Comparison of ENCODE assay signal across 9 mouse cellular contexts in genomic region chr8:70856028-70856427, GRCm38 (mm10). TPM values are rescaled to one million over a fixed set of nuclear protein-coding genes. Genes with fewer than 3 reads are reported as not detected.
DNase-seq lines count a peak whose midpoint lies in the region; ATAC-seq and TF ChIP-seq lines count a peak whose summit lies in the region.
"Had no signal": no experiment of that assay in that cellular context is flagged by ENCODE, and none has a peak within 500 bp of the region (broad histone marks: within the 10 kb centered on the region; RNA-seq: fewer than 3 reads in every experiment).

No protein-coding gene starts in this region.

- 69% methylated on average over 5 of the region's 5 CpGs for WGBS in embryonic facial prominence, embryonic 12.5 days
- WGBS in forebrain, postnatal 0 days, result 72% methylated on average over 5 of the region's 5 CpGs
- 68% methylated on average over 5 of the region's 5 CpGs for WGBS in midbrain, embryonic 15.5 days

- no peak overlapping the region for H3K27ac ChIP-seq in embryonic facial prominence, embryonic 12.5 days
- H3K27ac ChIP-seq in forebrain, postnatal 0 days (ENCODE audit: low read depth, low read length), result no peak overlapping the region
- no peak overlapping the region for H3K27ac ChIP-seq in midbrain, embryonic 15.5 days

- no peak overlapping the region; the same call in 1 of the 2 replicates for H3K4me2 ChIP-seq in embryonic facial prominence, embryonic 12.5 days (replicated peaks)
- H3K4me2 ChIP-seq in forebrain, postnatal 0 days (ENCODE audit: low read depth), result peak overlapping the region; percentile 90
- H3K4me2 ChIP-seq in midbrain, embryonic 15.5 days, result peak overlapping the region; percentile 87

- H3K36me3 ChIP-seq in embryonic facial prominence, embryonic 12.5 days, result no peaks in the 10 kb centered on the region
- no peaks in the 10 kb centered on the region; the same call in 1 of the 2 replicates for H3K36me3 ChIP-seq in forebrain, postnatal 0 days (ENCODE audit: insufficient read depth)
- no peaks in the 10 kb centered on the region for H3K36me3 ChIP-seq in midbrain, embryonic 15.5 days (replicated peaks)

- peaks cover 17% of the 10 kb centered on the region for H3K4me1 ChIP-seq in embryonic facial prominence, embryonic 12.5 days
- peaks cover 7% of the 10 kb centered on the region for H3K4me1 ChIP-seq in forebrain, postnatal 0 days (ENCODE audit: insufficient read depth)
- H3K4me1 ChIP-seq in midbrain, embryonic 15.5 days, result peaks cover 31% of the 10 kb centered on the region

- H3K9ac ChIP-seq in embryonic facial prominence, embryonic 12.5 days, result peak overlapping the region; percentile 48; the same call in 1 of the 2 replicates
- H3K9ac ChIP-seq in forebrain, postnatal 0 days, result peak overlapping the region; percentile 60; the same call in 1 of the 2 replicates
- no peak overlapping the region; the same call in 1 of the 2 replicates for H3K9ac ChIP-seq in midbrain, embryonic 15.5 days

- peak; percentile 9 for DNase-seq in layer of hippocampus, adult 11-12 months (ENCODE audit: low spot score)
- DNase-seq in layer of hippocampus, postnatal 25 days (ENCODE audit: extremely low spot score in 1 of 2, low spot score in 1 of 2), result no peak
- no peak for DNase-seq in forebrain, postnatal 0 days
- no peak for DNase-seq in cerebellum, postnatal 25 days

- no peaks in the 10 kb centered on the region for H3K9me3 ChIP-seq in embryonic facial prominence, embryonic 12.5 days
- no peaks in the 10 kb centered on the region for H3K9me3 ChIP-seq in forebrain, postnatal 0 days (ENCODE audit: low read length)
- H3K9me3 ChIP-seq in midbrain, embryonic 15.5 days, result no peaks in the 10 kb centered on the region

- H3K27me3 ChIP-seq in embryonic facial prominence, embryonic 12.5 days, result no peaks in the 10 kb centered on the region; the same call in 1 of the 2 replicates
- no peaks in the 10 kb centered on the region for H3K27me3 ChIP-seq in forebrain, postnatal 0 days (ENCODE audit: insufficient read depth, low read length)
- no peaks in the 10 kb centered on the region for H3K27me3 ChIP-seq in midbrain, embryonic 15.5 days (replicated peaks)

- no peak for TF ChIP-seq CTCF in forebrain, postnatal 0 days (IDR thresholded peaks at IDR 0.05; ENCODE audit: low read depth)

- no peak for ATAC-seq in embryonic facial prominence, embryonic 12.5 days (ENCODE audit: insufficient number of reproducible peaks, insufficient read depth, low FRiP score, low TSS enrichment)
- no peak for ATAC-seq in forebrain, postnatal 0 days
- no peak for ATAC-seq in midbrain, embryonic 15.5 days (replicated peaks)
- ATAC-seq in megakaryocyte, adult 5-6 weeks (ENCODE audit: poor library complexity, severe bottlenecking), result no peak
- ATAC-seq: inflammation-experienced regulatory T-cells, adult 6 months had no signal

- peak overlapping the region; percentile 47; the same call in 1 of the 2 replicates for H3K4me3 ChIP-seq in embryonic facial prominence, embryonic 12.5 days
- H3K4me3 ChIP-seq in forebrain, postnatal 0 days (ENCODE audit: low read depth, low read length), result no peak overlapping the region
- no peak overlapping the region for H3K4me3 ChIP-seq in midbrain, embryonic 15.5 days

RNA-seq across cellular contexts. Expression of gene Kcnn1, which starts 7.0 kb away (rescaled TPM):
- 10 to 100 TPM; 19.4 to 22.4 TPM for total RNA-seq in layer of hippocampus, postnatal 25 days (2021)
- 6.7 and 7.0 TPM in 2 replicates for polyA plus RNA-seq in embryonic facial prominence, embryonic 12.5 days (2016; fragmentation: Nextera tagmentation; extraction: Ambion mirVana)
- 20.5 and 31.5 TPM in 2 replicates for total RNA-seq in forebrain, postnatal 0 days (2014; rRNA removed)
- 9.4 and 9.8 TPM in 2 replicates for polyA plus RNA-seq in forebrain, postnatal 0 days (2015; fragmentation: Nextera tagmentation; extraction: Ambion mirVana)
- polyA plus RNA-seq in midbrain, embryonic 15.5 days (2015; fragmentation: Nextera tagmentation; extraction: Ambion mirVana), result 19.0 and 20.6 TPM in 2 replicates
- total RNA-seq in megakaryocyte, adult 5-6 weeks (2015), result not detected in 2 replicates
- 0.33 TPM in 1 of 2 replicates, not detected in the other for total RNA-seq in megakaryocyte, adult 5-6 weeks (2017)
- total RNA-seq: neutrophil, adult 5-6 weeks had no signal
- polyA plus RNA-seq: inflammation-experienced regulatory T-cells, adult 6 months had no signal

RNA-seq across cellular contexts. Expression of gene Arrdc2, which starts 16.5 kb away (rescaled TPM):
- 10 to 100 TPM; 15.0 to 18.7 TPM for total RNA-seq in layer of hippocampus, postnatal 25 days (2021)
- 6.9 and 7.5 TPM in 2 replicates for polyA plus RNA-seq in embryonic facial prominence, embryonic 12.5 days (2016; fragmentation: Nextera tagmentation; extraction: Ambion mirVana)
- 15.4 and 25.9 TPM in 2 replicates for total RNA-seq in forebrain, postnatal 0 days (2014; rRNA removed)
- 5.6 and 7.1 TPM in 2 replicates for polyA plus RNA-seq in forebrain, postnatal 0 days (2015; fragmentation: Nextera tagmentation; extraction: Ambion mirVana)
- polyA plus RNA-seq in midbrain, embryonic 15.5 days (2015; fragmentation: Nextera tagmentation; extraction: Ambion mirVana), result 8.1 and 8.6 TPM in 2 replicates
- total RNA-seq in megakaryocyte, adult 5-6 weeks (2015), result 9.0 and 11.0 TPM in 2 replicates
- total RNA-seq in megakaryocyte, adult 5-6 weeks (2017), result 10.5 and 11.1 TPM in 2 replicates

RNA-seq across cellular contexts. Expression of gene Ccdc124, which starts 17.7 kb away (rescaled TPM):
- 10 to 100 TPM; 92.7 to 95.6 TPM for total RNA-seq in layer of hippocampus, postnatal 25 days (2021)
- 123 and 126 TPM in 2 replicates for polyA plus RNA-seq in embryonic facial prominence, embryonic 12.5 days (2016; fragmentation: Nextera tagmentation; extraction: Ambion mirVana)
- total RNA-seq in forebrain, postnatal 0 days (2014; rRNA removed), result 34.7 and 59.9 TPM in 2 replicates
- polyA plus RNA-seq in forebrain, postnatal 0 days (2015; fragmentation: Nextera tagmentation; extraction: Ambion mirVana), result 161 and 175 TPM in 2 replicates
- polyA plus RNA-seq in midbrain, embryonic 15.5 days (2015; fragmentation: Nextera tagmentation; extraction: Ambion mirVana), result 173 and 180 TPM in 2 replicates
- 32.7 and 38.9 TPM in 2 replicates for total RNA-seq in megakaryocyte, adult 5-6 weeks (2015)
- 36.8 and 47.6 TPM in 2 replicates for total RNA-seq in megakaryocyte, adult 5-6 weeks (2017)

RNA-seq across cellular contexts. Expression of gene Slc5a5, which starts 36.5 kb away (rescaled TPM):
- 10 to 100 TPM in 1 of 2 experiments, 1 to 10 TPM in 1; 6.9 to 10.5 TPM for total RNA-seq in layer of hippocampus, postnatal 25 days (2021)
- 0.19 and 0.20 TPM in 2 replicates for polyA plus RNA-seq in embryonic facial prominence, embryonic 12.5 days (2016; fragmentation: Nextera tagmentation; extraction: Ambion mirVana)
- 1.5 and 2.2 TPM in 2 replicates for total RNA-seq in forebrain, postnatal 0 days (2014; rRNA removed)
- 2.4 and 3.6 TPM in 2 replicates for polyA plus RNA-seq in forebrain, postnatal 0 days (2015; fragmentation: Nextera tagmentation; extraction: Ambion mirVana)
- polyA plus RNA-seq in midbrain, embryonic 15.5 days (2015; fragmentation: Nextera tagmentation; extraction: Ambion mirVana), result 1.9 and 2.0 TPM in 2 replicates
- 0.07 TPM in 1 of 2 replicates, not detected in the other for total RNA-seq in megakaryocyte, adult 5-6 weeks (2015)
- total RNA-seq in megakaryocyte, adult 5-6 weeks (2017), result not detected in 2 replicates
- total RNA-seq: neutrophil, adult 5-6 weeks had no signal
- polyA plus RNA-seq: inflammation-experienced regulatory T-cells, adult 6 months had no signal

RNA-seq across cellular contexts. Expression of gene Rpl18a, which starts 41.2 kb away (rescaled TPM):
- 100 to 1,000 TPM; 634 to 770 TPM for total RNA-seq in layer of hippocampus, postnatal 25 days (2021)
- polyA plus RNA-seq in embryonic facial prominence, embryonic 12.5 days (2016; fragmentation: Nextera tagmentation; extraction: Ambion mirVana), result 3,568 and 3,610 TPM in 2 replicates
- 1,945 and 2,194 TPM in 2 replicates for total RNA-seq in forebrain, postnatal 0 days (2014; rRNA removed)
- polyA plus RNA-seq in forebrain, postnatal 0 days (2015; fragmentation: Nextera tagmentation; extraction: Ambion mirVana), result 2,793 and 3,853 TPM in 2 replicates
- polyA plus RNA-seq in midbrain, embryonic 15.5 days (2015; fragmentation: Nextera tagmentation; extraction: Ambion mirVana), result 2,076 and 2,093 TPM in 2 replicates
- total RNA-seq in megakaryocyte, adult 5-6 weeks (2015), result 5,087 and 5,550 TPM in 2 replicates
- 1,590 and 1,750 TPM in 2 replicates for total RNA-seq in megakaryocyte, adult 5-6 weeks (2017)

Comparison
In these comparisons a context has a peak if more than half of its experiments do, and no peak if none do; other contexts are left out.
1. RNA of gene Kcnn1, which starts 7.0 kb away (total RNA-seq): 19.4 to 22.4 TPM in layer of hippocampus, postnatal 25 days and 20.5 to 31.5 TPM in forebrain, postnatal 0 days; 0.33 TPM in megakaryocyte, adult 5-6 weeks; every median in the first group is over 10 times any median in the second.